Mouse (Mus musculus): ENCODE measurements around the gene Agk. TPM values are rescaled to one million over a fixed set of nuclear protein-coding genes. Genes with fewer than 3 reads are reported as not detected.

The Agk gene
- polyA plus RNA-seq, 1 experiment, result 33.9 TPM

DNA sequence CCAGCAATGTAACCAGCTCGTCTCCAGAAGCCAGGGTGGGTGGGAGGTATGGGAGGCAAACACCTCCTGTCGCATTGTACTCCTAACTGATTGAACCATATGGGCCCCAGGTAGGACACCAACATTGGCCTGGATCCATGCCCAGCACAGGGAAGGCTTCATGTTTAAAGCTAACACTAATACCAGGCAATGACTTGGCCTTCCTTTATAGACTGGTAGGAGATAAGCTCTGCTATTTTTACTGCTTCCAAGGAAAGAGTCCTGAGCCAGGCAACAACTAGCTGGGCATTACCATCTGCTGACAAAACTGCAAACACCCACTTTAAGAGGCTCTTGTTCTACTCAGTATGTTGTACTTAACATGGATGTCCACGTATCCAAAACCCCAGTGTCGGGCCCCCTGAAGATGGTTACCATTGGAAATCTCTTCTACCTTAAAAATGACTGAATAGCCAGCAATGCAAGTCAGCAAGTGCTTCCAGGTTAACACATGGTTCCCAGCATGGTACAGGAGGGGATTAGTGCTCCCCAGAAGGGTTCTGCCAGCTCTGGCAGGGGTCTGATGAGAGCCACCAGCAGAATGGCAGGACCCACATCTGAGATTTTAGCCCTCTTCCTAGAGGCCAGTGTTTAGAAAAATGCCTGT lies 78.8 kb downstream of the Agk start:
- peak in 1 of 2 experiments; percentile 33 for DNase-seq (ENCODE audit: extremely low spot score in 1 of 2, low spot score in 1 of 2)

DNA sequence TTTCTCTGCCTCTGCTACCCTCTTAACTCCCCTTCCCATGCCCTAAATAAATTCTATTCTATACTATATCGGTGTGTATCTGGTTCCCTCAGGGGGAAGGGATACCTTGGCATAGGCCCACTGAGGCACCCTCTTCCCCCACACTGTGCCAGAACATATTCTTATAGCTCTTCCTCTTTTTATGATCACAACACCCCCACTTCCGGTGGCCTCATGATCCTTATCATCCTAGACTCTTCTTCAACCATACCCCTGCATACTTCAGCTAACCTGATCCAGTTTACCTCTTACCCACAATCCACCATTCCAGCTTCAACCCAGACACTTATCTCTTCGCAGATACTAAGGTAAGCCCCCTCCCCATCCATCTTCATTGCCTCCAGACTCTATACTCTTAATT lies 86.1 kb downstream of the Agk start:
- no peak for DNase-seq (ENCODE audit: extremely low spot score in 1 of 2, low spot score in 1 of 2)

DNA sequence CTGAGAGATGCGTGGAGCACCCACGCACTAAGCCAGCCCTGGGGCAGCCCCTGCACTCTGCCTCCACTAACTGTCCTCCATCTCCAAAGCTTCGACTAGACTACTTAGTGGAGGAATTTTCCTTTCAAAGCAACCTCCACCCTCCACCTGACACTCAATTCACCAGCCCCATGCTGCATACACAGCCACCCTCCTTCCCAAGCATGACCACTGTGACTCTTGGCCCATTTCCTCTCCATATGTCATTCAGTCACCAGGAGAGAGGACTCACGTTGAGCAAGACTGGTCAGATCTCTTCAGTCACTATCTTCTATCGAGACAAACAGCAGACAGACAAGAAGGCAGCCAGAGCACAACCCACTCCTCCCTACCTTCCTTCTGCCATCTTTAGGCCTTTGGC lies 88.1 kb downstream of the Agk start:
- no peak for DNase-seq (ENCODE audit: extremely low spot score in 1 of 2, low spot score in 1 of 2)

DNA sequence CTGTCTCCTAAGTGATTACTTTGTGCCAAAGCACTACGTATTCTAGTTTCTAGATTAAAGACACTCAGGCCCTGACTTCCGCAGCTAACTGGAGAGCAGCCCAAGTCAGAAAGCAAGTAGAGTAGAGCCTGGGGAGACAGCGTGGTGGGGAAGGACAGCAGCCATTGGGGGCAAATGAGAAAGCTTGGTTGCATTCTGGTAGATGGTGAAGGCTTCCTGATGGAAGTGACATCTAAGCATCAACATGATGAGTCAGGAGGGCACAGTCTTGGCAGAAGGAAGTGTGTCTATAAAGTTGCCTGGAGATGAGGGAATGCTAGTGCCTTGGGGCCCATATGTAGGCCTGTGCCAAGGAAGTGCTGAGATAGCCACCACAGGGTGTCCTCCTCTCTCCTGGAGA lies 88.6 kb downstream of the Agk start:
- no peak for DNase-seq (ENCODE audit: extremely low spot score in 1 of 2, low spot score in 1 of 2)

DNA sequence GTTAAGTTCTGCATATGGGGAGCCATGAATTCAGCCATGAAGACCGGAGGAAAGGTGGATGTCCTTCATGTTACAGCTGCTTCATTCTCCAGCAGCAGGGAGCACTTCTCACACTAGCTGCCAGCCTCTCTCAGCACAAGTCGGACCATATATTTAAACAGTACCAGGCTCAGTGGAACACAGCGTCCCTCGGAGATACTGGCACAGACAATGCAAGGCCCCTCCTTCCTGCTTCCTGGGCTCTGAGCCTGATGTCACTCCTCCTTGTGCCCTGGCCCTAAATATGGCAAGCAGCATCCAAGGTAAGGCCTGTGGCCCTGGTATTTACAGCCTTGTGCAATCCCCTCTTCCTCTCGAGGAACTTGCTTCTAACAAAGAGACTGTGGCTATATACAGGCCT lies 90.8 kb downstream of the Agk start:
- no peak for DNase-seq (ENCODE audit: extremely low spot score in 1 of 2, low spot score in 1 of 2)

DNA sequence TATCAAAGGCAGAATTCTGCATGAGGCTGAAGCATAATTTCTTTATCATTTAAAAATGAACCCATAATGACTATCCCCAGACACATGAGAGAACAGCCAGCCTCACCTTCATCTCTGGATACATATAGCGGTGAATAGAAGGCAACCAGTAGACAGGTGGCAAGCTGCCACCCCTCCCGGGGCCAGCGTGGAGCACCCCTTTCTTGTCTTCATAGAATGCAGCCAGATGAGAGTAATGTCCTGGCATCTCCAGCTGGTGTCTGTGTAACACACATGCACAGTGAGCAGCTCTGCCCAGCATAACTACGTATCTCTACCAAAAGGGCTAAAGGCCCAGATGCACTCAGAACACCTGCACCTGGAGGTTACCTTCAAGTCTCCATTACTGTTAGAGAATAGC lies 93.4 kb downstream of the Agk start:
- no peak for DNase-seq (ENCODE audit: extremely low spot score in 1 of 2, low spot score in 1 of 2)

DNA sequence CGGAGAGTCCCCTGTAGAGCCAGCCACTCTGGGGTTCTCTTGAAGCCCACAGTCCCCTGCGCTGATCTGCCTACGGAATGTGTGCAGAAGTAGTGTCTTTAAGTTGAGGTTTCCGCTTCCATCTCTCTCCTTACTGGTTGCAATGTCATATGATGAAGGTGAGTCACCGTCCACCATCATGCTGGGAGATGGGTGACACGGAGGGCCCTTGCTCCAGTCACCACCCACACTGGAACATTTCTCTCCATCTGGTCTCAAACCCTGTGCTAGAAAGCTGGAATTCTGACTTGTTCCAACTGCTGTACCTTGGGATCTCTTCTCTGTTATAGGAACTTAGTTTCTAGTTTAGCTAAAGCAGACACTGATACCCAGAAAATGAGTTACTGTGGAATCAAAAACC lies 96.1 kb downstream of the Agk start:
- DNase-seq (ENCODE audit: extremely low spot score in 1 of 2, low spot score in 1 of 2), result peak in 1 of 2 experiments; percentile 27

DNA sequence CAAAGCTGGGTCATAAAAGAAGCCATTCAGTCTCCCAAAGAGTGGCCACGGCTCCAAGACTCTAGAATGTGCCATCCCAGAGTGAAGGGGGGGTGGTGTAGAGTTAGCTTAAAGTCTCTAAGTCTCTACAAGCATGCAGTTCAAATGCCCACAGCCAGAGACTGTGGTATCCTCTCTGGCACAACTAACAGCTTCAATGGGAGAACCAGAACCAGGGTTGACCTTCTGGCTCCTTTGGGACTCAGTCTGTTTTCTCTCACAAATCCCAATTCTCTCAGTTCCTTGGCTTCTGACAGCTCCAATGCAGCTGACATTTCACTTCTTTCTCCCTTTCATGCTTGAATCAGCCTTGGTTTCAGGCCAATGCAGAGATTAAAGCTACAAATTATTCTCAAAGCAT lies 98.0 kb downstream of the Agk start:
- no peak for DNase-seq (ENCODE audit: extremely low spot score in 1 of 2, low spot score in 1 of 2)

DNA sequence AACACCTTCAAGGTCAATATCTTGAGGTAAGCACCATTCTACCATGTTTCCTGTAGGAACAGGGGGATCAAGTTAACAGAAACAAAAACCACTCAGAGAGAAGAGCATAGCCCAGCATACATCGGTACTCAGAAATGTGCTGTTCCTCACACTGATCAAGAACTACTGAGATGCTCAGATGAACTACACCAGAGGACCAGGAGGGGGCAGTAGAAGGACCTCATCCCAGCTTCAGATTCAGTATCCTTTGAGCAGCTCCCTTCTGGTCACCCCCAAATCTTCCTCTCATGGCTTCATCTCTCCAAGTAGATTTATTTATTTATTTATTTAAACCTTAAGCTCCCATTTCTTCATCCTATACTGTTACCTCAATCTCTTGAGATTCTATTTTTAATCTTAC lies 98.8 kb downstream of the Agk start:
- peak in 1 of 2 experiments; percentile 73 for DNase-seq (ENCODE audit: extremely low spot score in 1 of 2, low spot score in 1 of 2)

DNA sequence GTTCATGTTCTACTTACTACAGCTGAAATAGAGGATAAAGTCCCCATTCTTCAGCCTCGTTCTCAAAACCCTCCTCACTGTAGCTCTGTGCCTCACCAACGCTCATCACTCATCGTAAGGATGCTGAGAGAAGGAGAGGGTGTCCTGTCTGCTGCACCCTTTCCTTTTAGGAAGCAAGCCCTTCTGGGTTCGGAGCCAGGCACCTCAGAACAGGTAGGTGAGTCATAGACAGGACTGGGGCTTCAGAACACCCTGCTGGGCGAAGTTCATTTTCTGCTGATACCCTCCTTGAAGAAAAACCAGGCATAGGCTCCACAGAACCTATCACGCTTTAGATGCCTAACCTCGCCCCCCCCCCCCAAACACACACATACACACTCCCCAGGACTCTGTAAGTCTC lies 102.5 kb downstream of the Agk start:
- DNase-seq (ENCODE audit: extremely low spot score in 1 of 2, low spot score in 1 of 2), result no peak

DNA sequence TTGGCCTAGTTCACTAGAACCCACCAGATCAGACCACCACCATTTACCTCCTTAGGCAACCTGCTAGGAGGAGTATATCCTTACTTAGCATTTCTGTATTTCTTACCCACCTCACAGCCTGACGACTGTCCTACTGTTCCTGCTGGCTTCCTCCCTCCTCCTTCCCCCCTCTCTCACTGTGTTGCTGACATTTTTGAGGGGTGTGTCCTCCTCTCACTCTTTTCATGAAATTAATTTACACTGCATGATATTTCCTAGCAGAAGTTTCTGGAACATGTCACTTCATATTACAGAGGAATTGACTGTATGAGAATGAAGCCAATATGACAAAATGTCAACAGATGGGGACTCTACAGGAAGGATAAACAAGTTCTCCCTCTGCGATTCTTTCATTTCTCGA lies 103.7 kb downstream of the Agk start:
- DNase-seq (ENCODE audit: extremely low spot score in 1 of 2, low spot score in 1 of 2), result no peak

DNA sequence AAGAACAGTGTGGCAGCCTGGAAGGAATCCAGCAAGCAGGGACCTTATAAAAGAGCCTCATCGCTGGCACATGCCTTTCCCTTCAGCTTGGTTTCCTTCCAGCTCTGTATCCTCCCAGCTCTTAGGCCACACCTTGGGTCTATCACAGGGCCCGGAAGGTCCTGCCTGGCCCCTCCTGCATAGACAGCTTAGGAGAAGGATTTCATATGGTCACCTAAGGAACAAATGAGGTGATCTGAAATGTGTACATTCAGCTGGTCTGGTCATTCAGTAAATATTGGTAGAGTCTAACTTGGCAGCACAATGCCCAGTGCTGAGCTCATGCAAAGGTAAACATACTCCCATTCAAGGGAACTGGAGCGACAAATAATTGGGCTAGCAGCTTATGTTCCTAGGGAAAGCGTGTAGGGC lies 104.6 kb downstream of the Agk start:
- no peak for DNase-seq (ENCODE audit: extremely low spot score in 1 of 2, low spot score in 1 of 2)

DNA sequence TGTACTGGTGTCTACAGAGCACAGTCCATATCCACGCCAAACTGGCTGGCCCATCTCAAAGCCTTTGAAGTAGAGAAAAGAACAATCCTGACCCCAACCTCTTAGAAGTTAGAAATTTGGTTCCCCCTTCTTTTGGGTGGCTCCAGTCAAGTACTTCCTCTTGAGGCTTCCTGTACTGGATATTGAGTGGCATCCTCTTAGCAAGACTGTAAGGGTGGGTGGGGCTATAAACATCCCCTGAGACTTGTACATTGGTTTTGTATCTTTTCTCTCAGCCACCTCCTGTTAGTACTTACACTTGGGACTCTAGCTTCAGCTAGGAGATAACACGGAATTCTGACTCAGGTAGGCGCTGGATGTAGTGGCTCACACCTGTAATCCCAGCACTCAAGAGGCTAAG lies 105.3 kb downstream of the Agk start:
- no peak for DNase-seq (ENCODE audit: extremely low spot score in 1 of 2, low spot score in 1 of 2)

DNA sequence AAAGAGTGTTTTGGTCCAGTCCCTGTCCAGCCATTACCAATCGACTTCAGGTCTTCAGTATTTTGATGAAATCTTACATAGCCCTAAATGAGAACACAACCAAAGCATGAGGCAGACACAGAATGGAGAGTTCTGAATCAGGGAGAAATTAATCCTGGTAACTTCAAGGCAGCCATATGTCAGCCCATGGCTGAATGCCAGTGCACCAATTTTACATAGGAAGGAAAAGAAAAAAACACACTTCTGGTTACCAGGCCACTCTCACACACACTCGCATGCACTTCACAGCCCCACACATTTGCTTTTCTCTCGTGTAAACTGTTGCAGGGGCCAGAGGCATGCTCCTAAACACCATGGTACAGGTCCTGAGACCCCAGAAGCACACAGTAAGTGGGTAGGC lies 105.9 kb downstream of the Agk start:
- DNase-seq (ENCODE audit: extremely low spot score in 1 of 2, low spot score in 1 of 2), result peak in 1 of 2 experiments; percentile 65

DNA sequence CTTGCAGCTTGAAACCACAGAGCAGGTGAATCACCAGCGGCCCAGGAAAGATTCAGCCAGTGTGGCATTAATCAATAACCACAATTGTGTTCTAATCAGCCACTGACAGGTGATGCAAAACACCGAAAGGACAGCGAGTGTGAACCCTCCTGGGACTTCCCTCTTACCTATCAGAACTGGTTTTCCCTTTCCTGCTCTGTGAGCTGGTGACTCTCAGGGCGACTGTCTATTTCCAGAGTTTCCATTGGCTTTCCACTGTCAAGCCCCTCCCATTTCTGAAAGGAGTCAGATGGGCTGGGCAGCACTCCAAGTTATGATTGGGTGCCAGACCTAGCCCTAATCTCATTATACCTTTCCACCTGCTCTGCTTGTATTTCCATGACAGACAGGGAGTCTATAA lies 106.4 kb downstream of the Agk start:
- DNase-seq (ENCODE audit: extremely low spot score in 1 of 2, low spot score in 1 of 2), result no peak

DNA sequence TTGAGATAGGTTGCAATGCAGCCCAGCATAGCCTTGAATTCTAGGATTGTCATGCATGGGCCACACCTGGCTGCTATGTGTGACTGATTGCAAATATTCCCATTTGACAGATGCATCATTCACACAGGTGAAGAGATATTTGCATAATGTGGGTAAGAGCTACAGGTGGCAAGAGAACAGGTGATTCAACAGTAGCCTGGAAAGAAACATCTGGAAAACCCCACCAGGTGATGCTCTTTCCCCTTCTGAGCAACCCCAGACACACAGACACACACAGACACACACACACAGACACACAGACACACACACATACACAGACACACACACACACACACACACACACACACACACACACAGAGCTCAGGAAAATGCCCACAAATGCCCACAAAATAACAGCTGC lies 106.8 kb downstream of the Agk start:
- no peak for DNase-seq (ENCODE audit: extremely low spot score in 1 of 2, low spot score in 1 of 2)

DNA sequence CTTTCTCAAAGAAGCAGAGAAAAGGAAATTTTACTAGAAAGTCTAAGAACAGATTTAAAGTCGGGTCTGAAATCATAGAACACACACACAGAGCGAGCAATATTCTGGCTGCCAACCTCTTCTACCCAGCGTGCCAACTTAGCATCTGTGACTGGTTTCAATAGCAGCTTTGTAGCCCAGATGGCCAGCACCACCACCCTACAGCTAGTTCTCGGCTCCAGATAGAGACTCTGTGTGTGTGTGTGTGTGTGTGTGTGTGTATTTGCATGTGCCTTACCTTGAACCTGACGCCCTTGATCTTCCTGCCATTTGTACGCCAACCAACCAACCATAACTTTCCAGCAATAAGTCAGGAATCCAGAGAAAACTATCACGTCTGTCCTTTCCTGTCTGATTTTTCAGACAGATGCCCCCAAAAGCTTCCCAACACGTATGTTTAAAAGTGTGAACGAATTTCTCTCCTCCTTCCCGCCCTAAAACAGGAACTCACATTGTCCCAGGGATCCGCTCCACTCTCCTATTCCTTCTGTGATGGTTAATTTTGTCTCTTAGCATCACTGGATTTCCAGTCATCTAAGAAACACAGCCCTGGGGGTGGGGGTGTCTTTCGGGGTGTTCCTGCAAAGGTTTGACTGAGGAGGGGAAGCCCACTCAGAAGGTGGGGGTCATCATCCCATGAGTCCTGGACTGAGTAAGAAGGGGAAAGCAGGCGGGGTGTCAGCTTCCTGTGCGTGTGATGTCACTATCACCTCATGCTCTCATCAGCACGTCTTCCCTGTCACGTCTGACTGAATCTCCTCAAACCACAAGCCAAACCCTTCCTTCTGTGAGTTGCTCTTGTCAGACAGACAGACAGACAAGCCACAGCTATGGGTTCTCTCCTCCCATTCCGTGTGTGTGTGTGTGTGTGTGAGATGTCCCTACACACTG lies 107.6 kb downstream of the Agk start:
- peak; percentile 70 to 77 for DNase-seq (ENCODE audit: extremely low spot score in 1 of 2, low spot score in 1 of 2)

DNA sequence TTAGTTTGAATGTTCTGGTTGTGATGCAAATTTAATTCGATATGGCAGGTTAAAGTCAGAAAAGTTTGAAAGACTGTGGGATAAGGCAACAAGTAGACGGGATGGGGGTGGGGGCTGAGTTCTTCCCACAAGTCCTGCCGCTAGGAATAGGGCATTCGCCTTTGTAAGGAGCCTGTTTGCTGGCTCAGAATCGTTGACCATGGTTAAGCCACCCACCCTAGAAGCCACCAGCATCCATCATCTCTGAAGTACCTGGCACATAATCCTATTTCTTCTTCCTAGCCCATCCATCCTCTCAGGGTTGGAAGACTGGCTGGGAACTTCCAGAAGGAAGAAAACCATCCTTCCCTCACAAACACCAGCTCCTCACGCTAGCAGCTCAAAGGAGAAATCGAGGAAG lies 109.7 kb downstream of the Agk start:
- DNase-seq (ENCODE audit: extremely low spot score in 1 of 2, low spot score in 1 of 2), result no peak

DNA sequence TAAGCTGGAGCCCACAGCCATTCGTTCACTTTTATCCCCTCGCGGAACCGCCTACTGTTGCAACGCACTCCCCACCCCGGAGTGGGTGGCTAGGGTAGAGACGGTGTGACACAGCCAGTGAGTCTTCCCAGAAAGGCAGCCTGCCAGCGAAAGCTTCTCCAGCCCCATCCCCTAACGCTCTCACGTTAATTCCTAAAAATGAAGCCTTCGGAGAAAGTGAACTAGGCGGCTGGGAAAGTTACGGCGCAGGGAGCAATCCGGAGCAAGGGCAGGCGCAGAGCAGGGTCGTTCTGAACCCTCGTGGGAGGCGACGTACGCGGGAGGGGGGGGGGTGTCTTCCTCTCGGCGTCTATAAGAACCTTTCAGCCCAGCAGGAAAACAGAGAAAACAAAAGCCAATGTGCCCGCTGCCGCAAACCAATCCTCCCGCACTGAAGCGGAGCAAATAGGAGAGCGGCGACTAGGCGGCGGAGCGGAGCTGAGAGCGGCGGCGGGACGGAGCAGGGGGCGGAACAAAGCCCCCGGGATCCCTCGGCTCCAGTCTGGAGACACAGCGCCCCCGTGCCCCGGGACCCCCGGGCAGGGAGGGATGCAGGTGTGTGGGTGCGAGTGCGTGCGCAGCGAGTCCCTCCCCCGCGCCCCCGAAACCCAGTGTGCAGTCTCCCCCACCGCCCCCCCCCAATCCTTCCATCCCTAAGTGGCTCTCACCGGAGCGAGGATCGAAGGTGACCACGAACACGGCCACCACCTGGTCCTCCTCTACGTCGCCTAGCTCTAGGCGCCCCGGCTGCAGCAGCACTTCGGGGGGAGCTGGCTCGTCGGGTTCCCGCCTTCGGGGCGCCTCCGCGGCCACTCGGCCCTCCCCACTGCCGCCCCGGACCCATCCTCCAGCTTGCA lies 110.4 kb downstream of the Agk start:
- DNase-seq (ENCODE audit: extremely low spot score in 1 of 2, low spot score in 1 of 2), result peak; percentile 60 to 87

DNA sequence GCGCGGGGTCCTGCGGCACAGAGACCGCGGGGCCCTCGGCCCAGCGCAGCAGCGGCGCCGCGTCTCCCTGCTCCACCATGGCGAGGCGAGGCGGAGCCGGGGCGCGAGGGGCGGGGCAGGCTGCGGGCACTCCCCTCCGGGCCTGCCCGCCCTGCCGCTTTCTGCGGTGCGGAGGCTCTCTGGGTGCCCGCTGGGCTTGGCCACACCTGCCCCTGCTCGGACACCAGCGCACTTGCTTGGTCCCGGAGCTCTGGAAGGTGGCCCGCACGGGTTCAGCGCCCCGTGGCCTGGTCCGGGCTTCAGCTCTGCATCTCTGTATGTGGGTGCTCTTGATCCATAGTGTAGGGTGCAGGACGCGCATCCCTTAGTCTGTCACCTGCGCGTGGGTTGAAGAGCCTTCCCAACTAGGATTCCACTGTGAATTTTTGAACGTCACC lies 111.1 kb downstream of the Agk start, which contains the start of gene E330009J07Rik:
E330009J07Rik (minus strand) TSS at position 89 of the 437 bp plus-strand sequence.
- DNase-seq (ENCODE audit: extremely low spot score in 1 of 2, low spot score in 1 of 2), result peak; percentile 57 to 80

DNA sequence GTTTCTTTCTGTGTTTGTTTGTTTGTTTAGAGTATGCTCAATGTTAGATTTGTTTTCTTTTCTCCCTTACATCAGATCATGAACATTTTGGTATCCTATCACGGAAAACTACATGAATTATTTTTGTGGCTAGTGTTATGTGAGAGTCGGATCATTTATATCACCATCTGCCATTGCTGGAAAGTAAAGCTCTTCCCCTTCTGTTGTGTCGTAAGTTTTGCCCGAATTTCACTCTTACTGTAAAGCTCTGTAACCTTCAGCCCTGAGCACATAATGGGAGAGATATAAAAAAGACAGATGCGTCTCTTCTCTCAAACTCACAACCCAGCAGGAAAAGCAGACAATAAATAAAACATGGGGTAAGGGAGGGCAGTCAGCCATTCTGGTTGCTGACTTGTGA lies 114.0 kb downstream of the Agk start, which contains the start of gene Wee2:
Wee2 (plus strand) TSS at position 153 of the 400 bp plus-strand sequence.
- DNase-seq (ENCODE audit: extremely low spot score in 1 of 2, low spot score in 1 of 2), result no peak

All from frontal cortex, adult 2 months (tissue).